Mouse (Mus musculus): ENCODE results near the gene Acsl4.

GRCm38 (mm10) chrX:142276573-142276972, 113.8 kb downstream of the Acsl4 start:
- TF ChIP-seq POLR2A (IDR thresholded peaks at IDR 0.05; ENCODE audit: borderline replicate concordance, insufficient read depth, low read length) (no peak), CTCF (IDR thresholded peaks at IDR 0.05; ENCODE audit: borderline replicate concordance, insufficient read depth, low read depth, low read length) (no peak)

Data from cerebellum, adult 2 months (tissue).